Mouse (Mus musculus) cortical plate, adult 2 months (tissue): ENCODE measurements around the gene 9630041A04Rik.

Experiments
- CTCF ChIP-seq: fragments of 200-500 bp; IDR thresholded peaks from 2 replicates; pipeline ENCODE4 v1.5.1; 2011; ENCODE audit warnings: mild to moderate bottlenecking, control low read depth, low read length; ENCODE audit not compliant: insufficient read depth; ENCODE audit errors: extremely low read depth
- POLR2A ChIP-seq: fragments of 200-500 bp; IDR thresholded peaks from 2 replicates; pipeline ENCODE4 v1.6.1; 2011; ENCODE audit warnings: mild to moderate bottlenecking, low read length, control low read depth; ENCODE audit not compliant: insufficient read depth; ENCODE audit errors: extremely low read depth

GRCm38 (mm10) chr9:101950101-101950500, 88.5 kb downstream of the 9630041A04Rik start:
- TF ChIP-seq CTCF (no peak), POLR2A (no peak)
